Mouse (Mus musculus) gastrocnemius, postnatal 36 days (tissue): ENCODE measurements around the gene Snrk. TPM values are rescaled to one million over a fixed set of nuclear protein-coding genes. Genes with fewer than 3 reads are reported as not detected.

ENCODE experiments used
- DNase-seq, 2 experiments: peaks; one replicate each; pipeline ENCODE4 v3.0.0; 2022
- intact Hi-C: fragments of 180-260 bp; cut with DNase I; formaldehyde crosslinking; loops from one replicate; pipeline ENCODE4 v1.15.1; 2025
- total RNA-seq, 2 experiments: library from RNA; stranded (reverse); gene quantifications; 2 replicates each; pipeline ENCODE4 v1.2.3; 2021

Gene Snrk
- total RNA-seq, 2 experiments from 2014 or later: 54.0 to 66.3 TPM

DNA sequence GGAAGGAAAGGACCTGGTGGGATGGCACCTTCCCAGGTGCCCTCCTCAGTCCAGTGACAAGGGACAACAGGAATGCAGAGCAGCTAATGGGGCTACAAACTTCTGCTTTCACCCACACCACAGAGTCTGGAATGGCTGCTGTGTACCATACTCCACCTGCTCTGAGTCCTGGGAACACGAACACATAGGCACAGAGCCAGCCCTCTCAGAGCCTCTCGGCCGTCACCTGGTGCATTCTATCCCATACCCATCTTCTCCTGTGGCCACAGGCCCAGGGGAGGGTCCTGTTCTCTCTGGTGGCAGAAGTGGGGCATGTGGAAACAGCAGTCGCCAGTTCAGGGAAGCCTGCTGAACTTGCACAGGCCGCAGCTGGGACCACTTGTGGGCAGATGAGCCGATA is 57.7 kb downstream of the Snrk start:
- no peak for DNase-seq
- intact Hi-C loops: no loop called here

DNA sequence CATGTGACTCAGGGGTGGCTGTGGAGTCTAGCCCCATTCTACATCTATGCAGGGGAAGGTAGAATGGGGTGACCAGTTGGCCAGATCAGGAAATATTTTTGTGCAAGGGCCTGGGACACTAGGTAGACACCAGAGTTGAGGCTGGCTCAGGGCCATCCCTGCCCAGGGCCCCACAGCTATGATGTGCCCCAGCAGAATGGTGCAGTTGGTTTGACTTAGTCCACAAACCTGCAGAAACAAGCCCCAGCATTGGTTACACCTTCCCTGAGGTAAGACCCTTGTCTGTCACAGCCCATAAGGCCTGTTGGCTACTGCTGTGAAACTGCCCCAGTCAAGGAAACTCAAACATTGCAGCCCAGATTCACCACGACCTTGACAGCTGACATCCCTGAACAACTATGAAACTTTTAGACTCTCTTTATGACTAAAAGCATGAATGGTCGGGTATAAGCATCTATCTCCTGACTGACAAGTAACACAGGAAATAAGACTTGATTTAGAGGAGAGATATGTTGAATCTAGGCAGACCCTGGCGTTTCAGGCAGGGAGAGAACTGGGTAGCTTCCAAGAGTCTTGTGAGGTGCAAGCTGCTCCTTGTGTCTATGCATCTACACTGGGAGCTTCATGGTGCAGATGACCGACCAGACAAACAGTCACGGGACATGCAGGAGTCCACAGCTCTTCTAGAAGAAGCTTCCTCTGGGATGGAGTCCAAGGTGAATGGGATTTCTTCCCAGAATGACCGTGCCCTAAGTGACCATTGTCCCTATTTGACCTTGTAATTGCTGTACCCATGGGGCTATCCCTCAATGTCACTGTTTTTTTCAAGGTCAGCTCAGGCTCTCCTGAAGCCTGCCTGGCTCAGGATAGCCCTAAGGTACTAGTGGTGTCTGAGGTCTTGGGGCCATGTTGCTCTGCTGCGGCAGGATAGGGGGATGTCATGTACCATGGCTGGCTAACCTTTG is 60.5 kb downstream of the Snrk start:
- intact Hi-C loops: no loop called here
- DNase-seq: no peak

DNA sequence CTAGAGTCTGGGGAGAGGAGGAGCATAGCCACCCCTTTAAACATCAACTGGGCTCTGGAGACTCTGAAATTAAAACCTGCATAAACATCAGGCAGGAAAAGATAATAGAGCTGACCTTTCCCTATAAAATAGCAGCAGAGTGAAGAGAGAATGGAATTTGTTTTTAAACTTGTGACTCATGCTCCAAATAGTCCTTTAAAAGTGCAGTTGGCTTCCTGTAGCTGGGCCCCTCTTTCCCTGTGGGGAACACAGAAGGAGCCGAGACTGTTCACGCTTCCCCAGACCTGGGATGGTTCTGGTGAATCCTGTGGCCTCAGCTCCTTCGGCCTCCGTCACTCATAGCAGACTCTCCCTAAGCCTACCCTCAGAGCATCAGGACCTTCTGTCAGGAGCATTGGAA is 61.4 kb downstream of the Snrk start:
- DNase-seq: no peak
- intact Hi-C loops: no loop called here

DNA sequence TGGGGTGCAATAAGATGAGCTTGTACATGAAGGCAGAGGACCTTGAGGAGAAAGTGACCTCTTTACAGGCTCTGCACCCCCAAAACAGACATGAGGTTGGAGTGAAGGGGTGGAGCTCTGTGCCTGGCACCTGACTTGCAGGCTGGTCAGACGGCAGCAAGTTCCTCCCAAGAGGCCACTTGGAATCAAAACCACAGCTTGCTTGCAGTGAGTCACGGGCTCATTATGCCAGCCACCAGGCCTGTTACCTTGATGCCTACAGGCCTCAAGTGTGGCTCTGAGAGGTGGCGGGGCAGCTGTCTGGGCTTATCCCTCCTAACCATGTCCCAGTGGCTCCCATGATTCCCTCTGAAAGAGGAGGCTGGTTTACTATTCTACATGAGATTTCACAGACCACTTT is 63.0 kb downstream of the Snrk start:
- DNase-seq: no peak
- intact Hi-C loops: no loop called here

DNA sequence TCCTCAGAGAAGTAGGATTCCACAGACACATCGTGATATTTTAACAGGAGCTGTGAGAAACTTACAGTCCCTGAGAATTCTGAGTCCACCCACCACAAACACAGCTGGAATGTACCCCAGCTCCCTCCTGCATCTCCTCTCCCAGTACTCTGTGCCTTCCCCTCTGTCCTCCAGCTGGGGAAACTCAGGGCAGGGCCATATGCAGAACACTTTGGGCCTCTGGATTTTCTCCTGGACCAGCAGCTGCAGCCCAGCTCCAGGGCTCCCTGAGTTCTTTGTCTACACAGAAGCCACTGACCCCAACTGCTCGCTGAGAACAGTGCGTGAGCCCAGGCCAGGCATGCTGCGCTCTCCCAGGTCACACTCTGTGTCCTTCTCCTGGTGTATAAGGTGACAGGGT is 66.0 kb downstream of the Snrk start:
- intact Hi-C loops: no loop called here
- no peak for DNase-seq

DNA sequence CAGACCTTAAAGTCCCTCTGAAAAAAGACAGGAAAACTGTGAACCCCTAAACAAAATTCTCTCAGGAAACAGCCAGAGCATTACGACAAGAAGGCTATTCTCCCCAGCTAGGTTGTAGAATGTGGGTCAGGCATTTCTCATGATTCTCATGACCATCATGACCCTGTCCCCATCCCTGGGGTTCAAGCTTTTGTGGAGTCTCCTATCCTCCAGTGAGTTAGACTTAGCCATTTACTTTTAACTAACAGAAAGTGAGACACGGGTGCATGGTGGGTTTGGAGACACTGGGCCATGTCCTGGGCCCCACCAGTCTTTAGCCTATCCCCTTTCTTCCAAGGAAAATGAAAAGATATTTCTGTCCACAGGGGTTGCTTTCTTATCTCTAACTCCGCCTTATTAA is 67.3 kb downstream of the Snrk start:
- intact Hi-C loops: loop anchor here (2.0 kb wide), 2 partner anchors 64 to 166 kb away; no protein-coding TSS in a partner anchor

DNA sequence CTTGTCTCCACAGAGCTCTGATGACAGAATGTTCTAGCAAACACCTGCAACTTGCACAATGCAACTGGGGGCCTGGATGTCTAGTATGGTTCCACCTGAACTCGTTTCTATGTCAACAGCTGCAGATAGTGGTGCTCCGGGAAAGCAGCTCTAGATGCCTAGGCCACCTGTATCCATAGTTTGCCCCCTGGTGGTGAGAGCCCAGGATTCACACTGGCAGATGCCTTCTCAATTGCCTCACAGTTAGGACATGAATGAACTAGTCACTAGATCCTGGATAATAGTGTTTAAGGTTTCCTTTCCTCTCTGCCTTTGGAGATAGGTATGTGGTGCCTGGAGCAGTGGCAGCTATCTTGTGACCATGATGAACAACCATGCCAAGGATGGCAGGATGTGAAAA is 68.0 kb downstream of the Snrk start:
- intact Hi-C loops: loop anchor here (2.0 kb wide), 2 partner anchors 64 to 166 kb away; no protein-coding TSS in a partner anchor

More for the DNA sequence above, 67.3 kb downstream of the Snrk start:
- no peak for DNase-seq

DNA sequence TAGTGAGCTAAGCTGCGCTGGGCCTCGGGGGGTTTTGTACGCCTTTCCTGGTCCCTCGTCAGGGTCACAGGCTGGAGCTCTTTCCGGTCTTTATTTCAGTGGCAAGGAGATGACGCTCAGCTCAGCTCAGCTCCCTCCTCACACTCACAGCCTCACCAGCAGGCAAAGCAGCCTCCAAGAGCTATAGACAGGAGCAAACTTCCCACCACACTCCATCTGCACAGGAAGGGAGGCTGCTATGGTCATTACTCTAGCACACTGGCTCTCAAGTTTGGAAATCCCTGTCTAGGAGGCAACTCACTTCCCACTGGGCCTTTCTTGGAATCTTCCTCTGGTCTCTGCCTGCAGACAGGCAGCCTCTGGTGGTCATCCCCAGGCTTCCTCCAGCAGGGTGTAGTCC is 68.9 kb downstream of the Snrk start:
- intact Hi-C loops: loop anchor here (2.0 kb wide), 2 partner anchors 65 to 167 kb away; no protein-coding TSS in a partner anchor
- no peak for DNase-seq

More for the DNA sequence above, 68.0 kb downstream of the Snrk start:
- DNase-seq: peak; percentile 71 to 83

DNA sequence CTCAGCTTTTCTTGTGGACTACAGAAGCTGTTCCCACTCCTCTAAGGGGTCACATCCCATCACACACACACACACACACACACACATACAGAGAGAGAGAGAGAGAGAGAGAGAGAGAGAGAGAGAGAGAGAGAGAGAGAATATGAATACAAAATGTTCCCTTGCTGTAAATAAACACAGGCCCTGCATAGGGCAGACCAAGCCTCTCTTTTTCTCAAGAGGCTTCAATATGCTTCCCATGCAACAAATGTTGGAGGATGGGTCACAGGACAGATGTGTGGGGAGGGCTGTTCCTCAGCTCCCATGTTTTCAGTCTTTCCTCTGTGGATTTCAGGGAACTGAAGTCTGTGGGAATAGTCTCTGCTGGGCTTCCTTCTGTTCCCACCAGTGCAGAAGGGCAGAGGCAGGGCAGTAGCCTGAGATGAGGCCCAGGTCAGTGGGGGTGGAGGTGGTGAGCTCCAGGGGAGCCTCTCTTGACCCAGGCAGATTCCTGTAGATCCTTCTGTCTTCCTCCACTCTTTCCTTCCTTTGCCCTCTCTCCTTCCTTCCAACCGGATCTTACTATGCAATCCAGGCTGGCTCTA is 69.7 kb downstream of the Snrk start:
- DNase-seq: no peak
- intact Hi-C loops: no loop called here

DNA sequence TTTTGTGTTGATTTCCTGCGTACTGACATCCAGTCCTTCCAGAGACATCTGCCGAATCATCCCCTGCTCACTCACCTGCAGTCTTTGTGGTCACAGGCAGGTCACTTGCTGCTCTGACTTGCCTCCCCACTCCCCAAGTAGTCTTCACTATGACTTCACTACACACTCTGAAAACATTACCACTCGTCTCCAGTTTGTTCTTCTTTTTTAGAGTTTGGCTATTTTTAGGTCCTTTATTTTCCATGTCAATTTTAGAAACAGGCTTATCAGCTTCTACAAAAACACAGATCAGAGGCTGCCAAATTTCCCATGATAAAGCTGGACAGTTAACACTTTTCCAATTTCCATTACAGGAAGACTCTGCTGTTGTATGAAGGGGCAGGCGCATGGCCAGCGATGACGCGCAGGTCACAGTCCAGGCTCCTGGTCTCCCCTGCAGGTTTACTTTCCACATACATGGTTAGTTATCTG is 70.4 kb downstream of the Snrk start:
- intact Hi-C loops: no loop called here

DNA sequence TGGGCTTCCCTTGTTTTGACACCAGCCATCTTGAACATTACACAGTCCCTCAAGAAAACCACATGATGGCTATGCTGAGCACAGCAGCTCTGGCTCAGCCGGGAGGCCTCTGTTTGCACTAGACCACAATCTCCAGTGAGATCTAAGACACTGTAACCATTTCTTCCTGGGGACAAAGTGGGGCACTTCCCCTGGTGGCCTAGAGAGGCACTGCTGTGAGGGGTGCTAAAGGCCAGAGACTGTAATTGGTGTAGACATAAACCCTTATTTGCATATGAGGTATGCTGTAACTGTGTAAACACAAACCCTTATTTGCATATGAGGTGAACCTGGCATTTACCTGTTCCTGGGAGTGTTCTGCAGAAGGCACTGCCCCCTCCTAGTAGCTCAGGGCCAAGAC is 71.7 kb downstream of the Snrk start:
- intact Hi-C loops: no loop called here
- DNase-seq: no peak

More for the DNA sequence above, 70.4 kb downstream of the Snrk start:
- no peak for DNase-seq

DNA sequence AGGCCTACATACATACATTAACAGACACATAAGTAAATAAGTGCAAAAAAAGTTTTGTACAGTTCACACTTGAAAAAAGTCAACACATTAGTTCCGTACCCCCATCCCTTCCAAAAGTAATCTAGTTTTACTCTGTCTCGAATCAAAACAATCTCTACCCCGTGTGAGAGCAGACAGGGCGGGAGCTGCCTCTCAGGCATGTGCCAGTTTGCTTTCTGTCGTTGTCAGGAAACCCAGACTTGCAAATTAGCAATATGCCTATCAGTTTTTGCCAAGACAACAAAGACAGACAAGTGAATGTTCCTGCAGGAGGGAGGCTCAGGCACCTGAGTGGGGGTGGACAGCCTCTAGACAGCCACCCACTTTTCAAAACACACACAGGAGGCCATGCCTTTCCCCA is 76.3 kb downstream of the Snrk start:
- intact Hi-C loops: no loop called here
- DNase-seq: no peak

DNA sequence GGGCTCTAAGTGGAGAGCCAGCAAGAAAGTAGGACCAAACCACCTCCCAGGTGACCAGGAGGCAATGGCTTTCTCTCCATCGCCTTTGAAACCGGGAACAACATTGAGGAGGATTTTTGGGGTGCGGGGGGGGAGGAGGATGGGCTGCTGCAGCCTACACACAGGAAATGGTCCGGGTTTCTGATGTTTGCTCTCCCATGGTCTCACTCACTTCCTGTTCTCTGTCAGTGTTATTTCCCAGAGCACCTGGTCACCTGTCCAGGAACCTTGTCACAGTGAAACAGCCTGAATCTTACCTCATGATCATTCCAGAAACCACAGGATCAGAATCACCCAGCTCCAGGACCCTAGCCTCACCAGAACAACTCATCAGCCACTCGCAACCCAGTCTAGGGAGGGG is 76.8 kb downstream of the Snrk start:
- DNase-seq: no peak
- intact Hi-C loops: no loop called here

DNA sequence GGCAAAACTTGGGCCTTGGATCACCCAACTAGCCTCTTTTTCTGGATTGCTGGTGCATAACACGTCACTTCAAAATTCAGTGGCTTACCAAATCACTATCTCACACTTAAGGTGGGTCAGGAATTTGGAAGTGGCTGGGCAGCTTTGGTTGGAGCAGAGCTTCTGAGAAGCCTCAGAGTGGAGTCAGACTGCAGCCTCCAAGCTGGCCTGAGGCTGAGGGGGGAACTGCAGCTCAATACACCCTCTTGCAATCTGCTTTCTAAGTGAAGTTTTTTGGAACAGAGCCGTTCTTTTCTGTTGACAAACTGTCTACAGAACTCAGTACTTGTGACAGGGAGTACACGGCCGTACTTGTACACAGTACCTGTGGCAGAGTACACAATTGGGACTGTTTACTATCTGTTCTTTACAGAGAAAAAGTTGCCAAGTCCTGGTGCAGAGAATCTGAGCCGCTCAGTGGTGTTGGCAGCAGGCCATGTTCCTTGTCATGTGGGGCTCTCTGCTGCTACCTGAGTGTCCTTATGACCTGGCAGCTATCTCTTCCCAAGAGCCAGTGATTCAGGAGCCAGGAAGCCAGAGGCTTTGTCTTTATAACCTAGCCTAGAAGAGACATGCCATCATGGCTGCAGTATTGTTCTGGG is 78.1 kb downstream of the Snrk start:
- DNase-seq: peak in 1 of 2 experiments; percentile 37
- intact Hi-C loops: no loop called here

DNA sequence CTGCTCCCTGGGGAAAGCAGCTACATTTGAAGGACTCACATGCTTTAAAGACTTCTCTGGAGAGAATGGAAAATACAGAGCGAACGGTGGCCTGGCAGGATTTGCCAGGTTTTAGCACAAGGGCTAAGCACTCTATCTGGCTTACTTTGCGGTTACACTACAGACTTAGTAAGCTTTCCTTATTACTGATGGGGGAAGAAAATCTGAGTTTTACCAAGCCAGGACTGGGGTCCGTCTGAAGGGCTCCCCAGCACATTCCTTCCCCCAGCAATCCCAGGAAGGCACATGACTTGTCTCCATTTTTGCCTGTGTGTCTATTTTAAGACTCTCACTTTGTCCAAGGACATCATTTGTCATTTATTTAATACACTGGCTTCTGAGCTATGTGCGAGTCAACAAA is 80.0 kb downstream of the Snrk start:
- DNase-seq: no peak
- intact Hi-C loops: no loop called here

DNA sequence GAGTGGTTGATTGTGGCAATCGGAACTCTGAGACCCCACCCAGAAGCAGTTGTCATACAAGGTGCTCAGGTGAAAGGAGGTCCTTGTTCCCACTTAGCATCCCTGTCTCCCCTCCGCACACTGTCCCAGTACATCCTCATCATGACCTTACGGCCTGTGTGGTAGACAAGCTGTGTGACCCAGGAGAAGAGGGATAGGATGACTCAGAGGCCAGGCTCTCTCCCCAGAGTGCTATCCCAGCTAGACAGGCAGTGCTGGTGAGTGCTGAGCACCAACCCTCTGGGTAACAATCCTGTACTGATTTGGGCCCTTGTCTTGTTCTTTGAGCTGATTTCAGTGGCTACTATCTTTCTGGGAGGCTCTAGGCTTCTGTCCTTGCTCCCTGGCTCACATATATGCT is 81.6 kb downstream of the Snrk start:
- no peak for DNase-seq
- intact Hi-C loops: no loop called here

DNA sequence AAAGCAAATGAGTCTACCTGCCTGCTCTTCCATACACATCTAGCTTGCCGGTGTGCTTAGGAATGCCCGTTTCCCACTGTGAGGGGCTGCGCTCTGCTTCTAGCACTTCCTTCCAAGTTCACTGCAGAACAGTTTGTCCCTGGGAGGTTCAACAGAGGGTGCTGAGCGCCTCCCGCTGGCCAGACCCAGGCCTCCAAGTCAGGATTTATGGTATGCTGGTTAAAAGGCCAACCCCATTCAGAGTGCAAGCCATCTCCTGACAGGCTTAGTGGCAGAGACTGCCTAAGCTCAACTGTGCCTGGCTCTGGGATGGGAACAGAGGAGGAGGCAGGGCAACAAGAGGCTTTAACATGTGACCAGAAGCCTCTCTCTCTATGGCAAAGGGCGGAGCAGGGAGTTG is 82.2 kb downstream of the Snrk start:
- intact Hi-C loops: no loop called here
- peak; percentile 76 to 77 for DNase-seq

DNA sequence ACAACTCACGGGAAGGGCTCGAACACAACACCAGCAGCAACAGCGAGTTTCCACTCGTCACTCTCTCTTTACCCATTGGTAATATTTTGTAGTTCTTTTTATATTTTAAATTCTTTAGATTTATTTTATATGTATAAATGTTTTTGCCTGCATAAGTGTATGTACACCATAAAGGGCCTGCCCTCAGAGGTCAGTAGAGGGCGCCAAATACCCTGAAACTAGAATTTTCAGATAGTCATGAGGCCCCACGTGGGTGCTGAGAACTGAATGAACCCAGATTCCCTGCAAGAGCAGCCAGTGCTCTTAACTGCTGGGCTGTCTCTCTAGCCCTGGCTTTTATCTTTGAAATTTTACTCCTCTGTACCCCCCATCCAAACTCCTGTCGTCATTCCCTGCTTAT is 87.4 kb downstream of the Snrk start:
- no peak for DNase-seq
- intact Hi-C loops: no loop called here

DNA sequence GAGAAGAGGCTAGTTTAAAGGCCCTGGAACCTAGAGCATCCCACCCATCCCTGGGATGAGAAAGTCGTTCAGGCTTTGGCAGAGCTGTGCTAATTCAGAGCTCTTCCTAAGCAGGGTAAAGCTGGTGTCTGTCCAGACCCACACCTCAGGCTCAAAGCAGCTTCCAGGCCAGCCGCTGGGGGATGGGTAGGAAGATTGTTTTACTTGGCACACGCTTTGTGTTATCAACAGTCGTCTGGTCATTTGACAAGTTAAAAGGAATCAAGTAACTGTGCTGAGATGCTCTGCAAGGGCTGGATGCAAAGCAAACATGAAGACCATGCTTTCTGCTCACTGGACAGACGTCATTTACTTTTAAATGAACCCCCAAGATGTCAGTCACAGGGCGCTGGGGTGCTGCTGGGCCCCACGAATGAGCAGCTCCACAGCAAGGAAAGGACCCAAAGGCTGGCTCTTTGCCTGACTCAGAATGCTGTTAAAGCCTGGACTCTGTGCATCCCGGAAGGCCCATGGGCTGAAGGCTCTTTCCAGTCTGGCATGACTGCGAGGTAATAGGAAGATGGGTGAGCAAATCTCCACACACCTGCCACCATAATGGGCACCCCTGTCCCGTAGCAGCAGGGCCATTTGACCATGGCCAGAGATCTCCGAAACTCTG is 88.6 kb downstream of the Snrk start:
- no peak for DNase-seq
- intact Hi-C loops: no loop called here

DNA sequence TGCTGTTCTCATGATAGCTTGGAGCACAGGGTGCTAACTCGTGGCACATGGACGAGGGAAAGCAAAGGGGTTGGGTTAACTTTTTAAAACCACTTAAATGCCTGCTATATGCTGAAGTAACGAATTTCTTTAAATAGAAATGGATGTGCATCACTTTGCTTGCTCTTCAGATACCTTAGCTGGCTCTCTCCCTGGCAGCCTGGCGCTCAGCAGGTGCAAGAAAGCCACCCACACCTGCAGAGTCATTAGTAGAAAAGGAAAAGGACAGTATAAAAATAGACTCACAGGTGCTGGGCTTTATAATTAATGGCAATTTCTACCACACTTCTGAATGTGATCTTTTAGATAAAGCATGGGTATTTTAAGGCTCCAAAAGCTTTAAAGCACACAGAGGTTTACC is 91.2 kb downstream of the Snrk start:
- intact Hi-C loops: no loop called here
- DNase-seq: no peak

DNA sequence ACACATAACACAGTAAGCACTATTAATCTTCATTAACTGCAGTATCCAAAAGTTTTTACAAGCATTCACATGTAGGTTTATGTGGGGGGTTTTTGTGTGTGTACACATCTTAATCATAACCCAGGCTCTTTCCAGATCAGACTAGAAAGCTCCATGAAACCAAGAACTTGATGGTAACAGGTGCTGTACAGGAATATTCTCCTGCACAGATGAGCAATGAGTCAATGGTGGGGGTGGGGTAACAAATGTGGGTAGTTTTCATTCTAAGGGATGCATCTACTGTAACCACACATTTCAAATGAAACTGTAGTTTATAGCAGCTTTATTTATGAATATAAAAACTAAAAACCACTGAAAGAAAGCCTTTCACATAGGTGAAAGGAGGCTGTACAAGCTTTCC is 98.1 kb downstream of the Snrk start:
- no peak for DNase-seq
- intact Hi-C loops: no loop called here
